Mouse (Mus musculus) limb, embryonic 14.5 days (tissue): ENCODE results near the gene Naaladl2. TPM values are rescaled to one million over a fixed set of nuclear protein-coding genes. Genes with fewer than 3 reads are reported as not detected.

Experiments used
- ATAC-seq: fragments of 200-750 bp; cut with Nextera tagmentation; 2 replicates; pipeline ENCODE4 v1.8.0; 2017; ENCODE audit warnings: low read depth, moderate number of reproducible peaks, moderate TSS enrichment; ENCODE audit not compliant: low FRiP score
- DNase-seq: peaks from one replicate; pipeline ENCODE4 v3.0.0-alpha.2; 2015; ENCODE audit warnings: low spot score
- H3K27ac ChIP-seq: fragments of 300-500 bp; sonication (generic); replicated peaks from 2 replicates; pipeline ENCODE4 v1.5.1; 2014; ENCODE audit warnings: low read depth, mild to moderate bottlenecking, low read length, moderate library complexity, mixed read lengths
- H3K27me3 ChIP-seq: fragments of 300-500 bp; sonication (generic); 2 replicates; pipeline ENCODE4 v1.6.1; 2014; ENCODE audit warnings: low read length, mixed read lengths; ENCODE audit not compliant: control insufficient read depth, insufficient read depth
- H3K36me3 ChIP-seq: fragments of 300-500 bp; sonication (generic); 2 replicates; pipeline ENCODE4 v1.6.1; 2014; ENCODE audit warnings: mild to moderate bottlenecking, low read length, moderate library complexity, mixed read lengths; ENCODE audit not compliant: control insufficient read depth, insufficient read depth
- H3K4me1 ChIP-seq: fragments of 300-500 bp; sonication (generic); 2 replicates; pipeline ENCODE4 v1.6.1; 2014; ENCODE audit warnings: antibody characterized with exemption, low read length, mixed read lengths; ENCODE audit not compliant: control insufficient read depth, insufficient read depth
- H3K4me2 ChIP-seq: fragments of 300-500 bp; sonication (generic); replicated peaks from 2 replicates; pipeline ENCODE4 v1.6.1; 2014; ENCODE audit warnings: low read depth, mild to moderate bottlenecking, low read length, moderate library complexity; ENCODE audit not compliant: severe bottlenecking
- H3K4me3 ChIP-seq: fragments of 300-500 bp; sonication (generic); replicated peaks from 2 replicates; pipeline ENCODE4 v1.5.1; 2014; ENCODE audit warnings: low read length
- H3K9ac ChIP-seq: fragments of 300-500 bp; sonication (generic); 2 replicates; pipeline ENCODE4 v1.6.1; 2014; ENCODE audit warnings: mild to moderate bottlenecking, low read depth, low read length, moderate library complexity; ENCODE audit not compliant: severe bottlenecking
- H3K9me3 ChIP-seq: fragments of 300-500 bp; sonication (generic); 2 replicates; pipeline ENCODE4 v1.6.1; 2016; ENCODE audit warnings: low read length; ENCODE audit not compliant: control insufficient read depth
- POLR2A ChIP-seq: fragments of 200-500 bp; IDR thresholded peaks from 2 replicates; pipeline ENCODE4 v1.8.0; 2012; ENCODE audit warnings: inconsistent platforms, mild to moderate bottlenecking, moderate library complexity, borderline replicate concordance; ENCODE audit not compliant: insufficient read depth, insufficient read length; ENCODE audit errors: extremely low read depth
- WGBS: fragments of 180-500 bp; shearing (Covaris S2); extraction: QIAGEN DNeasy Blood & Tissue Kit; methylation state at CpG from one replicate; pipeline ENCODE4 v1.1.7; 2014; 5-methylcytosine and 5-hydroxymethylcytosine counted together
- polyA plus RNA-seq, 2 experiments: library from polyadenylated mRNA; depleted of rRNA in 1 of 2; stranded (reverse) in 1 of 2; unstranded in 1 of 2; fragments of >200 nt; fragmentation: Nextera tagmentation in 1 of 2; extraction: Ambion mirVana in 1 of 2; gene quantifications; 2 replicates each; pipeline versions ENCODE4 v1.2.1 to v1.2.3; 2012 to 2014

The Naaladl2 gene
- polyA plus RNA-seq, 2 experiments = 0.89 to 2.3 TPM

DNA sequence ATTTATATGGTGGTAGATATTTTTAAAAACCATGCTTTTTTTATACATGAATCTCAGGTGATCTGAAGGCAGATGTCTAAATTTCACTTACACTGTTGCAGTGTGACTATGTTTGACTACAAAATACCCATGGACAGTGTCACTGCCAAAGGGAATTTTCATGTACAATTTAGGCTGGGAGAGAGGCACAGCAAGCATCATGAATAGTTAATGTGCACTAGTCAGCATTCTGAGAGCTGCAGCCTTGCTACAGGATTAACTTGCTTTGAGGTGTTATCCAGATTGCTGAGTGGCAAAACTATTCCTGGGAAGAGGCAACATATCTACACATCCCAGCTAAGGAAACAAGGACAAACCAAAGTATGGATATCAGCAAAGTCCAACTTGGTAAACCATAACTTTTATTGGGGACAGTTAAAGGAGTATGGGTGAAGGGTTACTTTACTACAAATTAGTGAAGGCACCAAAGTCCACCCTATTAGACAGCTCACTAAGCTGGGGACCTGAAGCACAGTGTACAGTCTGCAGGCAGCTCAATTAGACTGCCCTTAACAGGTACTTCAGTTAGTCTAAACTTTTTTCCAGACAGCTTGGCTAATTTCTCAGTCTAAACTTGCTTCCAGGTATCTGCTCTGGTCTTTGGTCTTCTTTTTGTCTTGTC lies 1181.0 kb downstream of the Naaladl2 start:
- Histone ChIP-seq H3K9ac (no peak overlapping the region), H3K4me1 (no peaks in the 10 kb centered on the region), H3K27ac (no peak overlapping the region), H3K4me2 (no peak overlapping the region), H3K36me3 (no peaks in the 10 kb centered on the region), H3K27me3 (no peaks in the 10 kb centered on the region), H3K4me3 (no peak overlapping the region), H3K9me3 (no peaks in the 10 kb centered on the region)
- ATAC-seq = no peak
- no peak for TF ChIP-seq POLR2A
- no peak for DNase-seq

DNA sequence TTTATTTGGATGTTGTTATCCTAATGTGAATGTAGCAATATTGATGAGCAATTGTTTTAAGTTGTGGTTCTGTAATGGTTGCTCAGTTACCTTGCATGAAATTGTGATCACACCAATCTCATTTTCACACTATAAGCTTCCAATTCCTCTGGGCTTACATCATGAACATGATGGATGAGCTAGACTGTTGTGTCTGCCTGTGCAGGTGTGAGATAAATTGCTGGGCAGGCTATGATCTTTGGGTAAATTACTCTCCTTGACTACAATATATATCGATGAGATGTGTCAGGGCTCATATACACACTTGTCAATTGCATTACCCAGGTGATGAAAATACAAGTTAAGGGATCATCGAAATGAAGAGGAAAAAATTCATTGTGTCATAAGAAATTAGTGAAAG lies 1197.9 kb downstream of the Naaladl2 start:
- H3K36me3 ChIP-seq = no peaks in the 10 kb centered on the region
- no peak overlapping the region for H3K4me3 ChIP-seq
- TF ChIP-seq POLR2A = no peak
- H3K4me2 ChIP-seq = no peak overlapping the region
- no peaks in the 10 kb centered on the region for H3K4me1 ChIP-seq
- ATAC-seq (no peak), DNase-seq (no peak)
- no peak overlapping the region for H3K27ac ChIP-seq
- H3K9ac ChIP-seq = no peak overlapping the region
- no peaks in the 10 kb centered on the region for H3K9me3 ChIP-seq
- 85% methylated on average over 2 of the region's 2 CpGs for WGBS
- no peaks in the 10 kb centered on the region for H3K27me3 ChIP-seq

DNA sequence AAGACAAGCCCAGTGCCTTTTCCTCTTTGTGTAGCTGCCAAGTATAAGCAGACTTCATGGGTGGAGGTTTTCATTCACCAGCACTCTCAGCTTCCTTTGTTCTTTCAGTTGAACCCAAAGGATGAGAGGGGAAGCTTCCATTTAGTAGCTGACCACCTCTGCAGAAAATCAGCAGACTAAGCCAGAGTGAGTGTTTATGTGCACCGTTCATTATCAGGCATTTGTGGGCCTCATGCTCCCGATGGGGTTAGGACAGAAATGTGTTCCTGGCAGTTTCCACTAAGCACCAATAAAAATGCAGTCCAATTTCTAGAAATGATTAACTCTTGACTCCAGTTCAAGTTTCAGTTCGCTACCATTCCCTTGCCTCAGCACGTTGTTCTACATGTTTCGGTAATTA lies 1206.8 kb downstream of the Naaladl2 start:
- Histone ChIP-seq H3K36me3 (no peaks in the 10 kb centered on the region), H3K9ac (no peak overlapping the region), H3K27me3 (no peaks in the 10 kb centered on the region), H3K27ac (no peak overlapping the region), H3K9me3 (no peaks in the 10 kb centered on the region), H3K4me3 (no peak overlapping the region), H3K4me2 (peak overlapping the region; percentile 33; the same call in 1 of the 2 replicates), H3K4me1 (peaks cover 2% of the 10 kb centered on the region; the same call in 1 of the 2 replicates)
- ATAC-seq (peak; percentile 55), DNase-seq (peak; percentile 35)
- TF ChIP-seq POLR2A = no peak
- WGBS = 25% methylated on average over 5 of the region's 5 CpGs

DNA sequence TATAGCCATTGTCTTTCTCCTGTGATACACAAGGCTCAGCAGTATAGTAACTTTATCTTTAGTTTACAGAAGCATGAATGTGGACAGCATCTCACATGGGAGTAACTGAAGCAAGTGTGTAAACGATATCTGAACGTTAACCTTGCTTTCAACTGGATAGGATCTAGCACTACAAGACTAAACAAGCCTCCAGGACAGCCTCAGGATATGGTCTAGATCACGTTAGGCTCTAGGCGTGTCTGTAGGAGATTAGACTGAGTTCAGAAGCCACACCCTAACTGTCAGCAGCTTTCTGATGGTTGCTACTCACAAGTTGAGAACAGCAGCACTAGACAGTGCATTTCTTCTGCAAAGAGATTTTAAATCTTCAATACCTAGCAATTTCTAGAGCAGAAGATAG lies 1216.0 kb downstream of the Naaladl2 start:
- H3K36me3 ChIP-seq = no peaks in the 10 kb centered on the region
- H3K27me3 ChIP-seq = no peaks in the 10 kb centered on the region
- no peak overlapping the region for H3K4me3 ChIP-seq
- H3K27ac ChIP-seq = no peak overlapping the region
- H3K4me2 ChIP-seq = no peak overlapping the region
- DNase-seq (no peak), ATAC-seq (no peak; the same call in 1 of the 2 replicates)
- no peak overlapping the region for H3K9ac ChIP-seq
- TF ChIP-seq POLR2A = no peak
- 47% methylated on average over 4 of the region's 4 CpGs for WGBS
- no peaks in the 10 kb centered on the region for H3K9me3 ChIP-seq
- H3K4me1 ChIP-seq = peaks cover 8% of the 10 kb centered on the region; the same call in 1 of the 2 replicates

DNA sequence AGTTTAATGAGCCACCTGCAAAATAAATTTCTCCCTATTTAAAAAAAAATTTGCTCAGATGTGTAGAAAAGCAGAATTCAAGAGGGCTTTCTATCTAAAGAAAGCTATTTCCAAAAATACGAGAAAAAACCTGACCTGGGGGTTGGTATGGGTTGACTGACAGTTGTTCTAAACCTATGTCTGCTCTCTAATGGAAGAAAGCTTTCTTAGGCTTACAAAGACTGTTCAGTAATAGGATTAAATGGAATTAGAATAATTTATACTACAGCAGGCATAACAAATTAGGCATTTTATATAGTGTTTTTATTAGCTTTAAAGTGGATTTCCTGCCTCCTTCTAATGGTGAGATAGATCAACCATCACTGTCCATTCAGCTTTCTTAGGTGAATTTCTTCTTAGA lies 1236.4 kb downstream of the Naaladl2 start:
- TF ChIP-seq POLR2A = no peak
- no peak for ATAC-seq
- H3K36me3 ChIP-seq = no peaks in the 10 kb centered on the region
- H3K27ac ChIP-seq = no peak overlapping the region
- 62% methylated on average over 1 of the region's 1 CpGs for WGBS
- no peak overlapping the region for H3K4me2 ChIP-seq
- no peak overlapping the region for H3K4me3 ChIP-seq
- H3K27me3 ChIP-seq = no peaks in the 10 kb centered on the region
- H3K9me3 ChIP-seq = no peaks in the 10 kb centered on the region
- no peaks in the 10 kb centered on the region for H3K4me1 ChIP-seq
- no peak for DNase-seq
- no peak overlapping the region for H3K9ac ChIP-seq
